In genomic region chr17:28092297-28092696, GRCm38 (mm10) we compare ENCODE assay signal across 17 mouse cellular contexts. TPM values are rescaled to one million over a fixed set of nuclear protein-coding genes. Genes with fewer than 3 reads are reported as not detected.
DNase-seq lines count a peak whose midpoint lies in the region; ATAC-seq and TF ChIP-seq lines count a peak whose summit lies in the region.
"Had no signal": no experiment of that assay in that cellular context is flagged by ENCODE, and none has a peak within 500 bp of the region (broad histone marks: within the 10 kb centered on the region; RNA-seq: fewer than 3 reads in every experiment).

No protein-coding gene starts in this region.

- TF ChIP-seq CTCF in kidney, adult 2 months (conservative IDR thresholded peaks at IDR 0.05; ENCODE audit: insufficient read depth, insufficient read length, low read depth, low read length): 0 out of 2 replicates have a peak, but pooled peaks have one; percentile 28
- peak; percentile 53 for TF ChIP-seq CTCF in Patski (IDR thresholded peaks at IDR 0.05)
- TF ChIP-seq CTCF in small intestine, adult 2 months (IDR thresholded peaks at IDR 0.05; ENCODE audit: extremely low read depth, insufficient read length, insufficient replicate concordance, low read depth, low read length): peak; percentile 49; the same call in 1 of the 2 replicates

- in situ Hi-C loops in Patski (cut with MboI; ENCODE audit: low pct_unique_long_range_greater_than_20kb): no loop called here

- no peak for DNase-seq in kidney, adult 2 months
- no peak for DNase-seq in kidney, postnatal 14 days
- peak; percentile 42 for DNase-seq in retina, embryonic 14.5 days (ENCODE audit: low spot score)
- DNase-seq in retina, postnatal 1 day: no peak
- no peak for DNase-seq in Patski (ENCODE audit: low read depth, low spot score)
- no peak for DNase-seq in yolk sac, embryonic 10.5 days (ENCODE audit: low spot score)
- no peak for DNase-seq in spleen, postnatal 4 days (ENCODE audit: low spot score in 2 of 2)
- DNase-seq: cerebellum, postnatal 14 days; heart, adult 18-20 months; heart, postnatal 14 days; kidney, postnatal 25 days; layer of hippocampus, postnatal 36 days; right cerebral cortex, postnatal 14 days; thymus, postnatal 25 days had no signal

- TF ChIP-seq POLR2A in kidney, adult 2 months (IDR thresholded peaks at IDR 0.05; ENCODE audit: low read depth, low read length): no peak
- TF ChIP-seq POLR2A in small intestine, adult 2 months (IDR thresholded peaks at IDR 0.05; ENCODE audit: low read depth, low read length): no peak

- POLR2A ChIA-PET in Patski (lab: Charles Lee): no interaction called here

- no peaks in the 10 kb centered on the region for H3K36me3 ChIP-seq in kidney, adult 2 months (ENCODE audit: control insufficient read depth, insufficient read depth, low read length)
- no peaks in the 10 kb centered on the region for H3K36me3 ChIP-seq in small intestine, adult 2 months (ENCODE audit: control insufficient read depth, insufficient read depth, low read length)
- H3K36me3 ChIP-seq: embryonic facial prominence, embryonic 13.5 days; forebrain, embryonic 10.5 days had no signal

- WGBS in kidney, adult 2 months: 96% methylated on average over 2 of the region's 2 CpGs
- 93% methylated on average over 2 of the region's 2 CpGs for WGBS in small intestine, adult 2 months

- CTCF ChIA-PET in Patski (lab: Charles Lee): interaction anchor here (0.9 to 2.1 kb wide), 3 partner anchors 11 to 72 kb away, joined by 3 to 4 read pairs (median 4); partner anchors contain the start of gene Tcp11

- no peaks in the 10 kb centered on the region for H3K27me3 ChIP-seq in kidney, adult 2 months (replicated peaks; ENCODE audit: control insufficient read depth, insufficient read depth, low read length)
- H3K27me3 ChIP-seq in Patski: no peaks in the 10 kb centered on the region
- H3K27me3 ChIP-seq in small intestine, adult 2 months (ENCODE audit: control insufficient read depth, insufficient read depth, low read length): no peaks in the 10 kb centered on the region
- H3K27me3 ChIP-seq: embryonic facial prominence, embryonic 13.5 days had no signal

- H3K4me1 ChIP-seq in kidney, adult 2 months (ENCODE audit: control insufficient read depth, insufficient read depth, low read length): no peaks in the 10 kb centered on the region
- H3K4me1 ChIP-seq in small intestine, adult 2 months (ENCODE audit: control insufficient read depth, insufficient read depth, insufficient read length, low read length): no peaks in the 10 kb centered on the region

- no peak overlapping the region for H3K27ac ChIP-seq in kidney, adult 2 months (ENCODE audit: insufficient read depth, low read depth, low read length)
- H3K27ac ChIP-seq in small intestine, adult 2 months (ENCODE audit: insufficient read depth, low read depth, low read length): no peak overlapping the region
- H3K27ac ChIP-seq: forebrain, embryonic 10.5 days had no signal

- no peak for ATAC-seq in Patski

- H3K4me3 ChIP-seq in kidney, adult 2 months (ENCODE audit: insufficient read depth, low read depth, low read length): no peak overlapping the region
- H3K4me3 ChIP-seq in small intestine, adult 2 months (ENCODE audit: low read depth, low read length): no peak overlapping the region
- H3K4me3 ChIP-seq: embryonic facial prominence, embryonic 13.5 days; forebrain, embryonic 10.5 days had no signal

RNA-seq across cellular contexts. Expression of gene Tcp11, which starts 11.9 kb away (rescaled TPM):
- 1.4 and 2.5 TPM in 2 replicates for polyA plus RNA-seq in kidney, adult 2 months (2012; rRNA removed)
- 0.05 TPM for polyA plus RNA-seq in Patski (2021)
- polyA plus RNA-seq in small intestine, adult 2 months (2012; rRNA removed): 0.29 and 0.48 TPM in 2 replicates

RNA-seq across cellular contexts. Expression of gene Scube3, which starts 49.6 kb away (rescaled TPM):
- polyA plus RNA-seq in kidney, adult 2 months (2012; rRNA removed): 2.4 and 5.4 TPM in 2 replicates
- polyA plus RNA-seq in Patski (2021): 17.9 TPM
- 0.34 and 1.2 TPM in 2 replicates for polyA plus RNA-seq in small intestine, adult 2 months (2012; rRNA removed)
